Mouse (Mus musculus): ENCODE measurements around the gene Fam126a. TPM values are rescaled to one million over a fixed set of nuclear protein-coding genes. Genes with fewer than 3 reads are reported as not detected.
A peak's percentile ranks its signal among the peaks of the same experiment; 100 is the strongest.

Gene Fam126a
- polyA plus RNA-seq, 1 experiment, result 51.3 TPM

DNA sequence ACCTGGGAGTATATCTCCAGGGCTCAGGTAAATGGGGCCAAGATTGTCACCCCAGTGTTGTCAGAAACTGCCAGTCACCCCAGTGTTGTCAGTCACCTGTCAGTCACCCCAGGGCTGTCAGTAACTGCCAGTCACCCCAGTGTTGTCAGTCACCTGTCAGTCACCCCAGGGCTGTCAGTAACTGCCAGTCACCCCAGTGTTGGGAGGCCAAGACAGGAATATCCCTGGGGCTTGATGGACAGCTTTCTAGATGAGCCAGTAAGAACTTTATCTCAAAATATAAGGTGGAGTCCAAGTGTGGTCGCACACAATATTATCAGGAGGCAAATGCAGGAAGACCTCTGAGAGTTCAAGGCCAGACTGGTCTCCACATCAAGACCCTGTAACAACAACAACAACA lies 109.2 kb downstream of the Fam126a start:
- TF ChIP-seq CTCF (IDR thresholded peaks at IDR 0.05; ENCODE audit: control insufficient read depth, insufficient read depth, insufficient replicate concordance, low read depth, low read length) (no peak), POLR2A (IDR thresholded peaks at IDR 0.05; ENCODE audit: control insufficient read depth, low read depth, low read length) (no peak)
- Histone ChIP-seq H3K27ac (ENCODE audit: control insufficient read depth, insufficient read depth, low read depth, low read length) (no peak overlapping the region), H3K4me1 (ENCODE audit: control insufficient read depth, insufficient read depth, low read length) (peaks cover 7% of the 10 kb centered on the region), H3K27me3 (ENCODE audit: control insufficient read depth, insufficient read depth, low read length) (no peaks in the 10 kb centered on the region), H3K36me3 (ENCODE audit: control insufficient read depth, insufficient read depth, low read length) (no peaks in the 10 kb centered on the region), H3K4me3 (ENCODE audit: control insufficient read depth, low read depth, low read length) (no peak overlapping the region)

DNA sequence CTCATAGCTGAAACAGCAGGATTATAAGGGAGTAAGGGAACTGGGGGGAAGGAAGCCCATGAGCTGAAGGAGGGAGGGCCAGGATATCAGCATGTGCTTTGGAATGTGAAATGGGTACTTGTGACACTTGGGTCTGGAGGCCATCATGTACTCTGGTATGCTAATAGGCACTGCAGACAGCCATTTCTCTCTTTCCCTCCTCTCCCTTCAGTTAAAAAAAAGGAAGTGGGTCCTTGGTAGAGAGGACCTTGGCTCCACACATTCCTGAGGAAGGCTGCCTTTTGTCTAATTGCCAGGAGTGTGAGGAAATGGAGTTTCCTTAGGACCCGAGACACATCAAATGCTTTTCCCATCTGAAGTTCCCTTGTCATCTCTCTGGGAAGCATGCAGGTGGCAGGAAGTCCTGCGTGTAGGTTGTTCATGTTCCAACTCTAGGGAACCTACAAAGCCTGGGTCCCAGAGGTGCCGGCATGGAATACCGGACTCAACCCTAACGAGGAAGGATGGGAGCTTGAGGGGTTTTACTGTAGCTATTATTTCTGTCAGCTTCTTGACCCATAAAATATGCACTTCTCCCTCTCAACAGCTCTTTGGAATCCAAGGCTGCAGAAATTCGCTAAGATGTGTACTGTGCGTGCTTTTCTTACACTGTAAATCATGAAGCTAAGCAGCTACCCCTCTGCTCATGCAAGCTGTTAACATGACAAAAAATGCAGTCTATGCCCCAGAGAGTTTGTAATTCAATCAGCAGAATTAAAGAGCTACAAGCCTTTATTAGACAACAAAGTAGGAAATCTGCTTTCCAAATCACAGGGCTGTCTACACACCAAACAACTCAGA lies 110.4 kb downstream of the Fam126a start:
- Histone ChIP-seq H3K4me3 (ENCODE audit: control insufficient read depth, low read depth, low read length) (no peak overlapping the region), H3K27me3 (ENCODE audit: control insufficient read depth, insufficient read depth, low read length) (no peaks in the 10 kb centered on the region), H3K27ac (ENCODE audit: control insufficient read depth, insufficient read depth, low read depth, low read length) (no peak overlapping the region), H3K36me3 (ENCODE audit: control insufficient read depth, insufficient read depth, low read length) (no peaks in the 10 kb centered on the region), H3K4me1 (ENCODE audit: control insufficient read depth, insufficient read depth, low read length) (peaks cover 7% of the 10 kb centered on the region)
- TF ChIP-seq CTCF (IDR thresholded peaks at IDR 0.05; ENCODE audit: control insufficient read depth, insufficient read depth, insufficient replicate concordance, low read depth, low read length), result no peak
- no peak for TF ChIP-seq POLR2A (IDR thresholded peaks at IDR 0.05; ENCODE audit: control insufficient read depth, low read depth, low read length)

DNA sequence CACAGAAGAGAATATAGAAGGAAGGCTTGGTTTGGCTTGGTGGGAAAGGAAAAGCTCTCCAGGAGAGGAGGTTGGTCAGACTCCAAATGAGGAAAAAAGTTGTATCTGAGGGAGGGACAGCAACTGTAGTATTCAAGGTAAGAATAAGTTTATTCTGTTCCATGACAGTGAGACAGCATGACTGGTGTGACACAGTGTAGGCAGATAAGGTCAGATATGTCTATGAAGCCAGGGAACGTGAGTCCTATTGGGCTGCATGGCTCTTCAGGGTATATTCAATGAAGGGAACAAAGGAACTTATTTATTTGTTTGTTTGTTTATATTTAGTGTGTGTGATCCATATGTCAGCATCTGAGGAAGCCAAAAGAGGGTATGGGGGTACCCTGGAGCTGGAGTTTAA lies 113.2 kb downstream of the Fam126a start:
- H3K4me1 ChIP-seq (ENCODE audit: control insufficient read depth, insufficient read depth, low read length), result peaks cover 1% of the 10 kb centered on the region
- TF ChIP-seq POLR2A (IDR thresholded peaks at IDR 0.05; ENCODE audit: control insufficient read depth, low read depth, low read length) (no peak), CTCF (IDR thresholded peaks at IDR 0.05; ENCODE audit: control insufficient read depth, insufficient read depth, insufficient replicate concordance, low read depth, low read length) (no peak)
- H3K4me3 ChIP-seq (ENCODE audit: control insufficient read depth, low read depth, low read length), result no peak overlapping the region
- no peak overlapping the region for H3K27ac ChIP-seq (ENCODE audit: control insufficient read depth, insufficient read depth, low read depth, low read length)
- no peaks in the 10 kb centered on the region for H3K36me3 ChIP-seq (ENCODE audit: control insufficient read depth, insufficient read depth, low read length)
- H3K27me3 ChIP-seq (ENCODE audit: control insufficient read depth, insufficient read depth, low read length), result no peaks in the 10 kb centered on the region

DNA sequence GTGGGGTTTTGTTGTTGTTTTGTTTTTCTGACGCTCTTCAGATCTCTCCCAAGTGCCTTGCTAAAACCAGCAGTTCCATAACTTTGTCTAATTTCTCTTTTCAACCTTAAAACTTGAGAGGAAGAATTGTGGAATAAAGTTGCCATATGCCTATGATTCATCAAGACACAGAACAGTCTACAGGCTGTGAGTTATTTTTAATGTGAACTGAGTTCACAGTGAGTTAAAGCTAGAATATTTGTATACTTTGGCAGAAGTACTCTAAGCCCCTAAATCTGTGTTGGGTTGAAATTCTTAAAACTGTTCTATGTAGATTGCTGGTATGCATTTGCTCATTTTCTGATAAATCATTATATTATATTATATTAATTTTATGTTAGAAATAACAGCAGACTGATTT lies 118.9 kb downstream of the Fam126a start:
- no peak overlapping the region for H3K4me3 ChIP-seq (ENCODE audit: control insufficient read depth, low read depth, low read length)
- H3K27ac ChIP-seq (ENCODE audit: control insufficient read depth, insufficient read depth, low read depth, low read length), result no peak overlapping the region
- H3K36me3 ChIP-seq (ENCODE audit: control insufficient read depth, insufficient read depth, low read length), result no peaks in the 10 kb centered on the region
- no peaks in the 10 kb centered on the region for H3K27me3 ChIP-seq (ENCODE audit: control insufficient read depth, insufficient read depth, low read length)
- no peaks in the 10 kb centered on the region for H3K4me1 ChIP-seq (ENCODE audit: control insufficient read depth, insufficient read depth, low read length)
- no peak for TF ChIP-seq POLR2A (IDR thresholded peaks at IDR 0.05; ENCODE audit: control insufficient read depth, low read depth, low read length)
- no peak for TF ChIP-seq CTCF (IDR thresholded peaks at IDR 0.05; ENCODE audit: control insufficient read depth, insufficient read depth, insufficient replicate concordance, low read depth, low read length)

DNA sequence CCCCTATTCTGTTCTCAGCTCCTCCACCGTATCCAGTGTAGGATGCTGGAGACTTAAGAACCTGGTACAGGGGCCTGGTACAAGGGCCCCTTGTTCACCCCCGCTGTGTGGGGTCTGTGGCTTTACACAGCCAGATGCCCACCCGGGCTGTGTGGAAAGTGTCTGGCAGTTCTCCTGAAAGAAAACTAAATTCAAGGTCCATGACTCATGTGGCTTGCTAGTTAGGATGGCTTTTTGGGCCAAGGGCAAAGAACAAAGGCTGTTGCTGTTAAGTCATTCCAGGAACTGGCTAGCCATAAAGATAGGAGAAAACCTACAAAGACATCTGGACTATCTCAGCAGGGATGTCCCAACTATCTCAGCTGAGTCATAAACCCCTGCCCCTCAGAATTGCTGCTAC lies 121.2 kb downstream of the Fam126a start:
- Histone ChIP-seq H3K27me3 (ENCODE audit: control insufficient read depth, insufficient read depth, low read length) (no peaks in the 10 kb centered on the region), H3K4me3 (ENCODE audit: control insufficient read depth, low read depth, low read length) (peak overlapping the region; percentile 82), H3K4me1 (ENCODE audit: control insufficient read depth, insufficient read depth, low read length) (no peaks in the 10 kb centered on the region), H3K27ac (ENCODE audit: control insufficient read depth, insufficient read depth, low read depth, low read length) (no peak overlapping the region), H3K36me3 (ENCODE audit: control insufficient read depth, insufficient read depth, low read length) (no peaks in the 10 kb centered on the region)
- TF ChIP-seq CTCF (IDR thresholded peaks at IDR 0.05; ENCODE audit: control insufficient read depth, insufficient read depth, insufficient replicate concordance, low read depth, low read length), result no peak
- no peak for TF ChIP-seq POLR2A (IDR thresholded peaks at IDR 0.05; ENCODE audit: control insufficient read depth, low read depth, low read length)

DNA sequence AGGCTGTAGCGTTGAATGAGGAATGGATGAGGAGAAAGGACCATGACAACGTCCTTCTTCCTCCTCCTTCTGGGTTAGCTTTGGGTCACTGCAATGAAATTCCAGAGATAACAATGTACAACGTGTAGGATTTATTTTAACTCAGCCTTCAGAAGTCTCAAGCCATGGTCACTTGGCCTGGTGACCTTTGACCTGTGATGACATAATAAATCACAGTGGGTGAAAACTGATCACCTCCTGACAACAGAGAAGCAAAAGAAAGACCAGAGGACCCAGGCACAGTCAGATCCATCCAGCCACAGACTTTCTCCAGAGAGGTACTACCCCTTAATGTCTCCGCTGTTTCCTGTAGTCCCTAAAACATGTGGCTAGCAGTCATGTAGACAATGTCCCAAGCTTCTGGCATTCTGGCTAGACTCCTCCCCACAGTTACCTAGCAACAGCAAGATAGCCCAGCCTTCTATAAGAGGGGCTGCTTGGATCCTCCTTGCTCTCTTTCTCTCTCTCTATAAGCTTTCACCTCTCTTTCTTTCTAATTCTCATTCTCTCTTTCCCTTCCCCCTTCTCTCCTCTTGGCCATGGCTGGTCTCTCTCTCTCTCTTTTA lies 121.9 kb downstream of the Fam126a start:
- Histone ChIP-seq H3K27me3 (ENCODE audit: control insufficient read depth, insufficient read depth, low read length) (no peaks in the 10 kb centered on the region), H3K36me3 (ENCODE audit: control insufficient read depth, insufficient read depth, low read length) (no peaks in the 10 kb centered on the region), H3K4me1 (ENCODE audit: control insufficient read depth, insufficient read depth, low read length) (no peaks in the 10 kb centered on the region), H3K27ac (ENCODE audit: control insufficient read depth, insufficient read depth, low read depth, low read length) (peak overlapping the region; percentile 53), H3K4me3 (ENCODE audit: control insufficient read depth, low read depth, low read length) (peak overlapping the region; percentile 82)
- no peak for TF ChIP-seq CTCF (IDR thresholded peaks at IDR 0.05; ENCODE audit: control insufficient read depth, insufficient read depth, insufficient replicate concordance, low read depth, low read length)
- TF ChIP-seq POLR2A (IDR thresholded peaks at IDR 0.05; ENCODE audit: control insufficient read depth, low read depth, low read length), result peak; percentile 28; the same call in 1 of the 2 replicates

DNA sequence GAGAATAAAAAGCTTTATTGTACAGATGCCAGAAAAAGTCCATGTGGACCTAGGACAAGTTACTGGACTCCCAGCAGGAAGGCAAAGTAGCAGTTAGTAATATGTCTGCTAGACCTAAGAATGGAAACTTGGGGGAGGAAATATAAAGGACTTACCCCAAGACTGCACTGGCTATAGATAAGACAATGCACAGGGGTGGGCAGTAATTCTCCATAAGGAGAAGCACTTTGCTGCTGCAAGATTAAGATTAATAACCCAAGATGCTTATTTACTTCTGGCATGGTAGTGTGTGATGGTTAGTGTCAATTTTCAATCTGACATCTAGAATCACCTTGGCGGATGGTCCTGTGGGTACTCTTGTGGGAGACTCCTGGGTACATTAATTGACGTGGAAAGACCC lies 128.3 kb downstream of the Fam126a start:
- no peak overlapping the region for H3K4me3 ChIP-seq (ENCODE audit: control insufficient read depth, low read depth, low read length)
- no peaks in the 10 kb centered on the region for H3K4me1 ChIP-seq (ENCODE audit: control insufficient read depth, insufficient read depth, low read length)
- H3K27me3 ChIP-seq (ENCODE audit: control insufficient read depth, insufficient read depth, low read length), result no peaks in the 10 kb centered on the region
- TF ChIP-seq POLR2A (IDR thresholded peaks at IDR 0.05; ENCODE audit: control insufficient read depth, low read depth, low read length), result no peak
- TF ChIP-seq CTCF (IDR thresholded peaks at IDR 0.05; ENCODE audit: control insufficient read depth, insufficient read depth, insufficient replicate concordance, low read depth, low read length), result no peak
- no peak overlapping the region for H3K27ac ChIP-seq (ENCODE audit: control insufficient read depth, insufficient read depth, low read depth, low read length)
- no peaks in the 10 kb centered on the region for H3K36me3 ChIP-seq (ENCODE audit: control insufficient read depth, insufficient read depth, low read length)

Measured in testis, adult 2 months (tissue).